Mouse (Mus musculus) brown adipose tissue, adult 24 weeks (tissue): Measurements from ENCODE around the gene Rab3gap2. TPM values are rescaled to one million over a fixed set of nuclear protein-coding genes. Genes with fewer than 3 reads are reported as not detected.
"Not testable (repeated sequence)": the region's sequence is repeated elsewhere in the genome, so short reads cannot be mapped to it uniquely, and the experiment has no call there.

Experiments
- H3K27ac ChIP-seq: fragments of 200-500 bp; replicated peaks from 2 replicates; pipeline ENCODE4 v1.5.1; 2012; ENCODE audit warnings: low read depth, mild to moderate bottlenecking, low read length
- H3K4me1 ChIP-seq: fragments of 200-500 bp; 2 replicates; pipeline ENCODE4 v1.6.1; 2012; ENCODE audit warnings: low read length, mixed read lengths; ENCODE audit not compliant: control insufficient read depth, insufficient read depth, insufficient read length
- H3K4me3 ChIP-seq: fragments of 200-500 bp; 2 replicates; pipeline ENCODE4 v1.5.1; 2012; ENCODE audit warnings: low read depth, mild to moderate bottlenecking, low read length, moderate library complexity; ENCODE audit not compliant: insufficient read depth
- polyA plus RNA-seq: library from polyadenylated mRNA; stranded (reverse); fragments of >200 nt; gene quantifications from 2 replicates; pipeline ENCODE4 v1.2.4, GENCODE M21; 2012; ENCODE audit not compliant: missing spikeins, insufficient read depth, insufficient read length

Rab3gap2 gene
- polyA plus RNA-seq, 1 experiment = 13.5 TPM

DNA sequence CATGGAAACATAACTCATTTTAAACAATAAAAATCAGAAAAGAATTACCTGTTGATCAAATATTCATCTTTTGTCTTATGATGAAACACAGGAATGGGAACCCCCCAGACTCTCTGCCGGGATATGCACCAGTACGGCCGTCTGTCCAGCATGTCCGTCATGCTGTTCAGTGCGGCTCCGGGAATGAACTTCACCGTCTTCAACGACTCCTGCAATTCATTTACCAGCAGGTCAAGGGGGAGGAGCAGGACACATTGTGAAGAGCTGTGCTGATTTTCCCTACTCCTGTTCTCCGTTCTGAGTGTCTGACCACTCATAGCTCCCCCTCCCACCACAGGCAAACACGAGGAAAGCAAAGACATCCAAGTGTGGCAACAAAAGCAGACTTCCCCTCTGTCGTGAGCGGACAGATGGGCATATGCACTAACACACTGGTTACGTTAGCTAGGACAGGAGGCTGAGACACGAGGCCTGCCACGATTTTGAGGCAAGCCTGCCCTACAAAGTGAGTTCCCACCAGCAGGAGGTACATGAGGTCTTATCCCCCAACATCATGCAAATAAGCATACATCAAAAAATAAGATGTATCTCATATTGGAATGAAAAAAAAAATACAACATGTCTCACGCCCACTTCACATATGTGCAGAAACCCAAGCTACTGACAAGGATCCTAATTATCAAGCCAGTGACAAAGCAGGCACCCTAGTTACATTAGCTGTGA is 112.1 kb downstream of the Rab3gap2 start:
- H3K4me3 ChIP-seq = no peak overlapping the region
- H3K27ac ChIP-seq = no peak overlapping the region
- no peaks in the 10 kb centered on the region for H3K4me1 ChIP-seq

GRCm38 (mm10) chr1:185327754-185328345 is 123.9 kb downstream of the Rab3gap2 start:
- not testable (repeated sequence) for H3K4me3 ChIP-seq, H3K27ac ChIP-seq, H3K4me1 ChIP-seq

DNA sequence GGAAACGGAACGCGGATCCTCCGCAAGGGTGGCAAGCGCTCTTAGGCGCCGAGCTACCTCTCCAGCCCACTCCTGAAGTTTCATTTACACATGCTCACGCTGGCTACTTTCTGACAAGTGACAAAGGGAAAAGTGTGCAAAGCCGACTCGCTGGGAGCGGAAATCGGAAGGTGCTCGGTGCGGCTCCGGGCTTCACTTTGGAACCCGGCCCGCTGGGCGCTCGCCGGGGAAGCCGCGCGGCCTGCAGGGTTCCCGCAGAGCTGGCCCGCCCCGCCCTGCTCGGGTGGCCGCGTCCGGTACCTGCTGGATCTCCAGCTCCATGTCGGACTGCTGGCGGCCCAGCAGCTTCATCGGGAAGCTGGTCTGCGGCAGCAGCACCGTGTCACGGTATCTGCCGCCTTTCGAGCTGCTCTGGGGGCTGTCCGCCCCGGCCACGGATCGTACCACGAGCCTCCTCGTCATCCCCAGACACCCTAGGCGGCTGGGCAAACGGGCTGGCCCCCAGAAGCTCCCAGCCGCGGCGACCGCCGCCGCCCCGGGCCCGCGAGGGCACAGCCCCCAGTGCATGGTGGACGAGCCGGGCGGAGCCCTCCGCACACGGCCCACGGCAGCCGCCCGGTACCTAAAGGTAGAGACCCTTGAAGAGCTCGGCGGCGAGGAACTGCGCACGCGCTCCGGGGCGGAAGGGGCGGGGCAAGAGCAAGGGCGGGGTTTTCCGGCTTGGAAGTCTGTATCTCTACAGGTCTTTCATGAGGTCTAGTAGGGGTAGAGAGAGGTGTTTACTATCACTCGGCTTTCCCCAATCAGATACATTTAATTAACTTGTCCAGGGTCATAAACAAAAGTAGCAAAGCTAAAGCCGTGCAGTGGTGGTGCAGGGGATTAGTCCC is 125.0 kb downstream of the Rab3gap2 start, which contains the start of gene Iars2:
Iars2 (minus strand) TSS at position 676 of the 890 bp plus-strand sequence.
- H3K27ac ChIP-seq = peak within 1 kb of the TSS; percentile 87
- peaks cover 5% of the 10 kb centered on the region; the same call in 1 of the 2 replicates for H3K4me1 ChIP-seq
- peak within 1 kb of the TSS; percentile 97 for H3K4me3 ChIP-seq

DNA sequence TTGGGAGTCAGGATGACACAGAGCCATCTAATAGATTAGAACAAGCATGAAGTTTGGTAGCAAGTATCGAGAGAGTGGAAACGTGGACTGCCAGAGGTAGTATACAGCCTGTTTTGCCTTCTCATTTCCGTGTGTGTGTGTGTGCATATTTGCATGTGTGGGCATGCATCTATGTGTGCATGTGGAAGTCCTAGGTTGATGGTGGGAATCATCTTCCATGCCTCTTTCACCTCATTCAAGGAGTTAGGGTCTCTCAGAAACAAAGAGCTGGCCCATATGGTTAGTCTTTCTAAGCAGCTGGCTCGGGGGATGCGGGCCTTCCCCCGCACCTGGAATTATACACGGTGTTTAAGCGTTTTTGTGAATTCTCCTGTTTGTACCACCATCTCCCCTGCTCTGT is 125.9 kb downstream of the Rab3gap2 start:
- H3K4me1 ChIP-seq = peaks cover 5% of the 10 kb centered on the region; the same call in 1 of the 2 replicates
- H3K27ac ChIP-seq = no peak overlapping the region
- H3K4me3 ChIP-seq = no peak overlapping the region

DNA sequence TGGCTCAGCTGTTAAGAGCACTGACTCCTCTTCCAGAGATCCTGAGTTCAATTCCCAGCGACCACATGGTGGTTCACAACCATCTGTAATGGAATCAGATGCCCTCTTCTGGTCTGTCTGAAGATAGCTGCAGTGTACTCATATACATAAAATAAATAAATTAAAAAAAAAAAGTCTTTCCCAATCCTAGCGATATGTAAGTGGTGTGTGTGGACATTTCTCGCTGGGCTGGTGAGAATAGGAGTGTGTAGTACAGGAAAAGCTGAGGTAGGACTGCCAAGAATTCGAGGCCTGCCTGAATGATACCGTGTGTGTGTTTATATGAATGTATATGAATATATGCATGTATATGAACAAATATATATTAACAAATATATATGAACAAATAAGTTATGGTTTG is 127.4 kb downstream of the Rab3gap2 start:
- Histone ChIP-seq H3K4me1 (peaks cover 5% of the 10 kb centered on the region; the same call in 1 of the 2 replicates), H3K4me3 (no peak overlapping the region), H3K27ac (no peak overlapping the region)

GRCm38 (mm10) chr1:185331983-185332430 is 128.1 kb downstream of the Rab3gap2 start, which contains the start of gene Bpnt1:
TSS of gene Bpnt1 (plus strand) at chr1:185332149.
- Histone ChIP-seq H3K4me3 (peak within 1 kb of the TSS; percentile 98), H3K27ac (peak within 1 kb of the TSS; percentile 95), H3K4me1 (peaks cover 5% of the 10 kb centered on the region; the same call in 1 of the 2 replicates)

DNA sequence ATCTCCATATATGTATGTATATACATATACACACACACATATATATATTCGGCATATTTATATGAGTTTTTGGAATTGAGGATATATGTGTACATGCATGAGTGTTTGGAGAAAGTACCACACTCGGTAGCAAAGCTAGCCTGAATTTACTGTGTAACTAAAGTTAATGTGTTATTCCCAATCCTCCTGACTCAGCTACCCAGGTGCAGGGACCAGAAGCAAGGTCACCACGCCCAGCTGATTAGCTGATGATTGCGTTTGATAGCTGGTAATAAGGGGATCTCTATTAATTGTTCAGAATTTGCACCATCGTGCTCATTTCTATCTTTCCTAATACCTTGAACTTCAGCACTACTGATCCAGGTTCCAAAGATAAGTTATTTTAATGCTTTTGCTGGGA is 129.7 kb downstream of the Rab3gap2 start:
- Histone ChIP-seq H3K27ac (no peak overlapping the region), H3K4me3 (no peak overlapping the region), H3K4me1 (peaks cover 5% of the 10 kb centered on the region; the same call in 1 of the 2 replicates)

GRCm38 (mm10) chr1:185334136-185334535 is 130.2 kb downstream of the Rab3gap2 start:
- no peak overlapping the region for H3K4me3 ChIP-seq
- H3K4me1 ChIP-seq = peaks cover 5% of the 10 kb centered on the region; the same call in 1 of the 2 replicates
- H3K27ac ChIP-seq = no peak overlapping the region

DNA sequence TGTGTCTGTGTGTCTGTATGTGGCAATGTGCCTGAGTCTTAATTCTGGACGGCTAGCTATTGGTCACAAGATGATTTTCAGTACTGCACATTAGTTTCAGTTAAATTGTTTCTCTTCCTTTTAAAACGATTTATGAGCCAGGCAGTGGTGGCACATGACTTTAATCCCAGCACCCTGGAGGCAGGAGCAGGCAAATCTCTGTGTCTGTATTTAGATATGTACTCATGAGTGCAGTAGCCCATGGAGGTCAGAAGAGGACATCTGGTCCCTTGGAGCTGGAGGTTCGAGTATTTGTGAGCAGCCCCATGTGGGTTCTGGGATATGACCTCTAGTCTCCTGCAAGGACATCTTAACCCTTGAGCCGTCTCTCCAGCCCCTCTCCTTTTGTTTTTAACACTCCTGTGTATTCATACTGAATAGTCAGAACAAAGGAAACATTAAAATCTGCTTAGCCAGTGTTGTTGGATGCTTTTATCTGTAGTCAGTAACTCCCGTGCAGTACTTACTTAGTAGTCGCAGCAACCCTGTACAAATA is 131.4 kb downstream of the Rab3gap2 start:
- Histone ChIP-seq H3K4me1 (peaks cover 5% of the 10 kb centered on the region; the same call in 1 of the 2 replicates), H3K4me3 (no peak overlapping the region), H3K27ac (no peak overlapping the region)

Other genes with a start within 250 kb of the Rab3gap2 start
- gene Mark1, start 204.5 kb upstream of the Rab3gap2 start, polyA plus RNA-seq = 2.3 and 4.1 TPM in 2 replicates
- gene Iars2, start 125.3 kb downstream of the Rab3gap2 start, polyA plus RNA-seq = 71.9 and 72.7 TPM in 2 replicates
- 79.7 TPM in 2 replicates for gene Bpnt1, start 128.0 kb downstream of the Rab3gap2 start, polyA plus RNA-seq
- 35.6 and 40.4 TPM in 2 replicates for gene Eprs, start 158.9 kb downstream of the Rab3gap2 start, polyA plus RNA-seq